Mouse (Mus musculus) right cerebral cortex, postnatal 36 days (tissue): Measurements from ENCODE around the gene Ubr7.

Experiments
- DNase-seq, 2 experiments: peaks; one replicate each; pipeline ENCODE4 v3.0.0; 2022; ENCODE audit warnings: low spot score in 2 of 2, mixed read lengths in 1 of 2

The Ubr7 gene

GRCm38 (mm10) chr12:102743036-102743588 is 14.7 kb upstream of the Ubr7 start:
- DNase-seq = no peak

- DNase-seq = peak; percentile 89 to 91
These were observed 13.9 kb upstream of the Ubr7 start, which contains the start of the genes Moap1 and Tmem251 for GRCm38 (mm10) chr12:102743589-102744574. Gene Moap1 (minus strand): TSS chr12:102743661. Gene Tmem251 (plus strand): TSS chr12:102743762.

- no peak for DNase-seq
These were observed 12.9 kb upstream of the Ubr7 start for GRCm38 (mm10) chr12:102744839-102745238.

- DNase-seq = no peak
These were observed 9.5 kb upstream of the Ubr7 start for GRCm38 (mm10) chr12:102748256-102748655.

- no peak for DNase-seq
These were observed 1.5 kb upstream of the Ubr7 start for GRCm38 (mm10) chr12:102756304-102756703.

- no peak for DNase-seq
These were observed 595 bp upstream of the Ubr7 start for GRCm38 (mm10) chr12:102757055-102757688.

- DNase-seq = no peak
These were observed 613 bp downstream of the Ubr7 start, which contains the start of gene Gm20604 for GRCm38 (mm10) chr12:102758403-102758756. Gene Gm20604 (minus strand): TSS chr12:102758672.

GRCm38 (mm10) chr12:102758936-102759335 is 1.2 kb downstream of the Ubr7 start:
- DNase-seq = no peak

GRCm38 (mm10) chr12:102761668-102762067 is 3.9 kb downstream of the Ubr7 start:
- DNase-seq = no peak

- DNase-seq = no peak
These were observed 5.9 kb downstream of the Ubr7 start for GRCm38 (mm10) chr12:102763696-102764095.

- no peak for DNase-seq
These were observed 11.2 kb downstream of the Ubr7 start for GRCm38 (mm10) chr12:102769000-102769399.

- DNase-seq = no peak
These were observed 13.8 kb downstream of the Ubr7 start for GRCm38 (mm10) chr12:102771601-102772000.

GRCm38 (mm10) chr12:102772676-102773075 is 14.9 kb downstream of the Ubr7 start:
- no peak for DNase-seq

GRCm38 (mm10) chr12:102776035-102776434 is 18.3 kb downstream of the Ubr7 start:
- no peak for DNase-seq

- DNase-seq = no peak
These were observed 20.4 kb downstream of the Ubr7 start for GRCm38 (mm10) chr12:102778151-102778550.

GRCm38 (mm10) chr12:102779452-102779851 is 21.7 kb downstream of the Ubr7 start:
- no peak for DNase-seq

GRCm38 (mm10) chr12:102782841-102783240 is 25.1 kb downstream of the Ubr7 start:
- no peak for DNase-seq

GRCm38 (mm10) chr12:102784899-102785592 is 27.3 kb downstream of the Ubr7 start:
- no peak for DNase-seq

GRCm38 (mm10) chr12:102785593-102785985 is 27.8 kb downstream of the Ubr7 start:
- DNase-seq = no peak

GRCm38 (mm10) chr12:102787927-102788326 is 30.2 kb downstream of the Ubr7 start:
- DNase-seq = no peak

- no peak for DNase-seq
These were observed 41.8 kb downstream of the Ubr7 start for GRCm38 (mm10) chr12:102799528-102799927.

- no peak for DNase-seq
These were observed 57.1 kb downstream of the Ubr7 start for GRCm38 (mm10) chr12:102814858-102815257.
